Mouse (Mus musculus) ES-Bruce4 (cell line): ENCODE measurements at regions not wholly inside any gene's neighbourhood (a gene's known extent, or its start where the extent isn't known, plus 50 kb on each side); places are given as distances from the start of the nearest gene placed in this dataset.

Experiments
- CTCF ChIP-seq: IDR thresholded peaks from one replicate; pipeline ENCODE4 v1.8.1; 2011; ENCODE audit warnings: low read depth, low read length
- EP300 ChIP-seq: IDR thresholded peaks from 2 replicates; pipeline ENCODE4 v1.6.1; 2011; ENCODE audit warnings: low read depth, low read length; ENCODE audit not compliant: insufficient read depth
- POLR2A ChIP-seq: IDR thresholded peaks from one replicate; pipeline ENCODE4 v1.8.1; 2011; ENCODE audit warnings: low read length; ENCODE audit not compliant: insufficient read depth

- TF ChIP-seq CTCF (no peak), POLR2A (no peak), EP300 (no peak)
Observed at GRCm38 (mm10) chr10:46273846-46274245, 696.2 kb downstream of the Hace1 start.
